Mouse (Mus musculus) urinary bladder, postnatal 14 days (tissue): ENCODE results near the gene Pif1.
A peak's percentile ranks its signal among the peaks of the same experiment; 100 is the strongest.

Source experiments
- DNase-seq: peaks from one replicate; pipeline ENCODE4 v3.0.0; 2021; ENCODE audit warnings: low spot score

Gene Pif1

GRCm38 (mm10) chr9:65586406-65587269 lies at the start of gene Pif1:
Gene Pif1, plus strand, starts transcription at chr9:65587160.
- DNase-seq, result peak; percentile 87

- DNase-seq, result no peak
These were observed 48.9 kb upstream of the Pif1 start for GRCm38 (mm10) chr9:65537901-65538630.

- DNase-seq, result no peak
These were observed 47.3 kb upstream of the Pif1 start for GRCm38 (mm10) chr9:65539697-65540096.

- DNase-seq, result peak; percentile 54
These were observed 45.6 kb upstream of the Pif1 start for GRCm38 (mm10) chr9:65541126-65542068.

- no peak for DNase-seq
These were observed 44.8 kb upstream of the Pif1 start for GRCm38 (mm10) chr9:65542111-65542524.

GRCm38 (mm10) chr9:65545635-65546412 lies 41.1 kb upstream of the Pif1 start:
- DNase-seq, result no peak

- peak; percentile 46 for DNase-seq
These were observed 40.6 kb upstream of the Pif1 start for GRCm38 (mm10) chr9:65546413-65546695.

- DNase-seq, result no peak
These were observed 39.8 kb upstream of the Pif1 start for GRCm38 (mm10) chr9:65547111-65547510.

- DNase-seq, result no peak
These were observed 39.1 kb upstream of the Pif1 start for GRCm38 (mm10) chr9:65547844-65548243.

- no peak for DNase-seq
These were observed 38.6 kb upstream of the Pif1 start for GRCm38 (mm10) chr9:65548311-65548710.

- DNase-seq, result no peak
These were observed 37.8 kb upstream of the Pif1 start for GRCm38 (mm10) chr9:65549139-65549538.

- DNase-seq, result no peak
These were observed 37.3 kb upstream of the Pif1 start for GRCm38 (mm10) chr9:65549643-65550042.

GRCm38 (mm10) chr9:65550079-65550831 lies 36.7 kb upstream of the Pif1 start:
- DNase-seq, result no peak

GRCm38 (mm10) chr9:65551035-65551434 lies 35.9 kb upstream of the Pif1 start:
- DNase-seq, result peak; percentile 81

GRCm38 (mm10) chr9:65552141-65552540 lies 34.8 kb upstream of the Pif1 start:
- DNase-seq, result no peak

GRCm38 (mm10) chr9:65552711-65553110 lies 34.2 kb upstream of the Pif1 start:
- DNase-seq, result no peak

GRCm38 (mm10) chr9:65555001-65555405 lies 32.0 kb upstream of the Pif1 start:
- peak; percentile 53 for DNase-seq

- no peak for DNase-seq
These were observed 31.3 kb upstream of the Pif1 start for GRCm38 (mm10) chr9:65555621-65556020.

GRCm38 (mm10) chr9:65556349-65556748 lies 30.6 kb upstream of the Pif1 start:
- no peak for DNase-seq

- no peak for DNase-seq
These were observed 30.0 kb upstream of the Pif1 start for GRCm38 (mm10) chr9:65556979-65557378.

GRCm38 (mm10) chr9:65558806-65559205 lies 28.2 kb upstream of the Pif1 start:
- no peak for DNase-seq
